Mouse (Mus musculus) heart, postnatal 0 days (tissue): ENCODE measurements at regions not wholly inside any gene's neighbourhood (a gene's known extent, or its start where the extent isn't known, plus 50 kb on each side); places are given as distances from the start of the nearest gene placed in this dataset.

ENCODE experiments used
- CTCF ChIP-seq: IDR thresholded peaks from 2 replicates; pipeline ENCODE4 v1.5.1; 2016; ENCODE audit warnings: antibody characterized with exemption, control low read depth, low read depth
- EP300 ChIP-seq: IDR thresholded peaks from 2 replicates; pipeline ENCODE4 v1.6.1; 2016; ENCODE audit warnings: antibody characterized with exemption, low read depth

DNA sequence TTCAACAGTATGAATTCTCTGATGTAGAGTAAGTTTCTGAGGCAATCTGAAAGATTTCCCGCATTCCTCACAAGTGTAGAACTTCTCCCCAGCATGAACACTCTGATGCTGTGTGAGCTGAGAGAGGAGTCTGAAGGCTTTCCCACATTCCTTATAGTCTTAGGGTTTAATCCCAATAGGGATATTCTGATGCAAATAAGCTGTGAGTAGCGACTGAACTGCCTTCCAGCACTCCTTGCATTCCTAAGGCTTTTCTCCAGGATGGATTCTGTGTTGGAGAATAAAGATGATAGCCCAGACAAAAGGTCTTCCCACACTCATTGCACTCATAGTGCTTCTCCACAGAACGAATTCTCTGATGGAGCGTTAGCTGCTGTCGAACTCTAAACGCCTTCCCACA, 152.6 kb upstream of the Api5 start:
- TF ChIP-seq CTCF (no peak), EP300 (no peak)
